Mouse (Mus musculus) liver, embryonic 16.5 days (tissue): ENCODE data around the gene Ankrd13c. TPM values are rescaled to one million over a fixed set of nuclear protein-coding genes. Genes with fewer than 3 reads are reported as not detected.

Source experiments
- ATAC-seq: fragments of 200-750 bp; cut with Nextera tagmentation; 2 replicates; pipeline ENCODE4 v1.8.0; 2017; ENCODE audit warnings: low read depth, mild to moderate bottlenecking, moderate number of reproducible peaks, moderate library complexity
- H3K27ac ChIP-seq: fragments of 300-500 bp; sonication (generic); 2 replicates; pipeline ENCODE4 v1.5.1; 2014; ENCODE audit warnings: mild to moderate bottlenecking, low read length
- H3K27me3 ChIP-seq: fragments of 300-500 bp; sonication (generic); 2 replicates; pipeline ENCODE4 v1.6.1; 2014; ENCODE audit warnings: low read depth, low read length, mixed read lengths; ENCODE audit not compliant: control insufficient read depth, insufficient read depth
- H3K36me3 ChIP-seq: fragments of 300-500 bp; sonication (generic); 2 replicates; pipeline ENCODE4 v1.6.1; 2014; ENCODE audit warnings: mild to moderate bottlenecking; ENCODE audit not compliant: control insufficient read depth, insufficient read depth
- H3K4me1 ChIP-seq: fragments of 300-500 bp; sonication (generic); 2 replicates; pipeline ENCODE4 v1.6.1; 2014; ENCODE audit warnings: low read depth, low read length, mixed read lengths; ENCODE audit not compliant: control insufficient read depth
- H3K4me2 ChIP-seq: fragments of 300-500 bp; sonication (generic); 2 replicates; pipeline ENCODE4 v1.6.1; 2014; ENCODE audit warnings: low read depth, low read length, mixed read lengths
- H3K4me3 ChIP-seq: fragments of 300-500 bp; sonication (generic); 2 replicates; pipeline ENCODE4 v1.5.1; 2014; ENCODE audit warnings: low read depth, mild to moderate bottlenecking, low read length
- H3K9ac ChIP-seq: fragments of 300-500 bp; sonication (generic); 2 replicates; pipeline ENCODE4 v1.6.1; 2014; ENCODE audit warnings: low read depth, low read length
- H3K9me3 ChIP-seq: fragments of 300-500 bp; sonication (generic); replicated peaks from 2 replicates; pipeline ENCODE4 v1.6.1; 2016; ENCODE audit warnings: low read length; ENCODE audit not compliant: control insufficient read depth
- WGBS: fragments of 180-500 bp; shearing (Covaris S2); extraction: QIAGEN DNeasy Blood & Tissue Kit; methylation state at CpG from one replicate; pipeline ENCODE4 v1.1.7; 2014; ENCODE audit not compliant: insufficient replicate concordance; 5-methylcytosine and 5-hydroxymethylcytosine counted together
- polyA plus RNA-seq: library from polyadenylated mRNA; unstranded; fragments of >200 nt; fragmentation: Nextera tagmentation; extraction: Ambion mirVana; gene quantifications from 2 replicates; pipeline ENCODE4 v1.2.1, GENCODE M21; 2015

Ankrd13c gene
- 8.7 and 9.8 TPM in 2 replicates for polyA plus RNA-seq

- Histone ChIP-seq H3K4me2 (peak within 1 kb of the TSS; percentile 83), H3K4me1 (peaks cover 8% of the 10 kb centered on the region), H3K36me3 (no peaks in the 10 kb centered on the region), H3K9ac (peak within 1 kb of the TSS; percentile 96), H3K27ac (peak within 1 kb of the TSS; percentile 94), H3K27me3 (no peaks in the 10 kb centered on the region), H3K4me3 (peak within 1 kb of the TSS; percentile 99), H3K9me3 (no peaks in the 10 kb centered on the region)
- 1% methylated on average over 45 of the region's 45 CpGs for WGBS
- peak; percentile 92 for ATAC-seq
Measured at GRCm38 (mm10) chr3:157946843-157947358, at the start of gene Ankrd13c. Ankrd13c (plus strand) TSS chr3:157947239.

GRCm38 (mm10) chr3:157897645-157898044 is 49.4 kb upstream of the Ankrd13c start:
- H3K4me2 ChIP-seq: no peak overlapping the region
- H3K9ac ChIP-seq: no peak overlapping the region
- H3K36me3 ChIP-seq: no peaks in the 10 kb centered on the region; the same call in 1 of the 2 replicates
- H3K4me3 ChIP-seq: no peak overlapping the region
- H3K27ac ChIP-seq: no peak overlapping the region
- 60% methylated on average over 3 of the region's 3 CpGs for WGBS
- no peak for ATAC-seq
- no peaks in the 10 kb centered on the region for H3K27me3 ChIP-seq
- no peaks in the 10 kb centered on the region for H3K4me1 ChIP-seq
- no peaks in the 10 kb centered on the region for H3K9me3 ChIP-seq

- Histone ChIP-seq H3K27ac (no peak overlapping the region), H3K4me3 (no peak overlapping the region), H3K4me1 (no peaks in the 10 kb centered on the region), H3K9me3 (no peaks in the 10 kb centered on the region), H3K27me3 (no peaks in the 10 kb centered on the region), H3K9ac (no peak overlapping the region), H3K4me2 (no peak overlapping the region), H3K36me3 (peaks cover 3% of the 10 kb centered on the region; the same call in 1 of the 2 replicates)
- 68% methylated on average over 1 of the region's 1 CpGs for WGBS
- ATAC-seq: no peak
Measured at GRCm38 (mm10) chr3:157899986-157900385, 47.1 kb upstream of the Ankrd13c start.

DNA sequence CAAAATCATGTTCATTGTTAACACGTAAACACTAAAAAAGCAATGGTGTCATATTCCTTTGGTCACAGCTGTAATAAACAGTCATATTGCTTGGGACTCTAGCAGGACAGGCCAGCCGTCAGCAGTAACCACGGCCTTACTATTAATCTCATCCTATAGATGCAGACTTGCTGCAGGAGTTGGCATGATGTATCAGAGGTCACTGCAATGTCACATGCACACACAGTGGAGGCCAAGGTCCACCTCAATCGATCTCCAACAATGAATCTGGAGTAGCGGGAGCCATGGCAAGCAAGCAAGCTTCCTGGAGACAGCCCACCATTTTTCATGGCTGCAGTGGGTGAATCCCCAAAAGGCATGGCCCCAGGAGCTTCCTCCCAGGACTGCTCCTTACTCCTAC is 45.3 kb upstream of the Ankrd13c start:
- no peak overlapping the region for H3K4me3 ChIP-seq
- H3K36me3 ChIP-seq: peaks cover 8% of the 10 kb centered on the region
- no peaks in the 10 kb centered on the region for H3K27me3 ChIP-seq
- H3K9ac ChIP-seq: no peak overlapping the region
- no peaks in the 10 kb centered on the region for H3K4me1 ChIP-seq
- no peak; the same call in 1 of the 2 replicates for ATAC-seq
- H3K27ac ChIP-seq: no peak overlapping the region
- no peak overlapping the region for H3K4me2 ChIP-seq
- no peaks in the 10 kb centered on the region for H3K9me3 ChIP-seq
- WGBS: 66% methylated on average over 5 of the region's 5 CpGs

GRCm38 (mm10) chr3:157908166-157908565 is 38.9 kb upstream of the Ankrd13c start:
- 53% methylated on average over 3 of the region's 3 CpGs for WGBS
- H3K27me3 ChIP-seq: no peaks in the 10 kb centered on the region

DNA sequence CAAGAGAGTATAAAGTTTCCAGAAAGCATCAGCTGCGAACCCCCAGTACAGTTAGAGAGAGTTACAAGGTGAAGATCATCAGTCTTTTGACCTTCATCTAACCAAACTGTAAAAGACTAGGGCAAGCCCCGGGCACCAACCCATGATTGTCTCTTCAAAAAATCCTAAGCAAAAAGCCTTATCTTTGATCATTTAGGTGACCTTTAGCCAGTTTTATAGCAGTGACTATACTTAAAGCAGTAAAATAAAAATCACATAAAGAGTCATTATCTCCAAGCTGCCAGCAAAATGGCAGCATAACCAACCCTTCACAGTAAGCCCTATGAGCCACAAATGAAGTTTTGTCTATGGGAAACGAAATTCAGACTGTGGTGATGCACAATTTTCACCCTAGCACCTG is 36.8 kb upstream of the Ankrd13c start:
- no peaks in the 10 kb centered on the region for H3K9me3 ChIP-seq
- no peaks in the 10 kb centered on the region for H3K27me3 ChIP-seq
- H3K4me2 ChIP-seq: no peak overlapping the region
- H3K4me3 ChIP-seq: no peak overlapping the region
- no peak overlapping the region for H3K9ac ChIP-seq
- 48% methylated on average over 3 of the region's 3 CpGs for whole genome bisulfite sequencing
- peaks cover 5% of the 10 kb centered on the region for H3K36me3 ChIP-seq
- no peak for ATAC-seq
- H3K27ac ChIP-seq: no peak overlapping the region
- H3K4me1 ChIP-seq: no peaks in the 10 kb centered on the region

More at GRCm38 (mm10) chr3:157908166-157908565, 38.9 kb upstream of the Ankrd13c start:
- H3K36me3 ChIP-seq: peaks cover 8% of the 10 kb centered on the region
- H3K9ac ChIP-seq: no peak overlapping the region
- no peak overlapping the region for H3K4me2 ChIP-seq
- H3K9me3 ChIP-seq: no peaks in the 10 kb centered on the region
- ATAC-seq: no peak
- no peak overlapping the region for H3K4me3 ChIP-seq
- no peak overlapping the region for H3K27ac ChIP-seq
- H3K4me1 ChIP-seq: no peaks in the 10 kb centered on the region

- Histone ChIP-seq H3K27me3 (no peaks in the 10 kb centered on the region), H3K9me3 (no peaks in the 10 kb centered on the region), H3K4me2 (no peak overlapping the region), H3K4me3 (no peak overlapping the region), H3K4me1 (no peaks in the 10 kb centered on the region), H3K9ac (no peak overlapping the region), H3K27ac (no peak overlapping the region), H3K36me3 (no peaks in the 10 kb centered on the region; the same call in 1 of the 2 replicates)
- no peak for ATAC-seq
- WGBS: 70% methylated on average over 2 of the region's 2 CpGs
Measured at GRCm38 (mm10) chr3:157912155-157912554, 34.9 kb upstream of the Ankrd13c start.

DNA sequence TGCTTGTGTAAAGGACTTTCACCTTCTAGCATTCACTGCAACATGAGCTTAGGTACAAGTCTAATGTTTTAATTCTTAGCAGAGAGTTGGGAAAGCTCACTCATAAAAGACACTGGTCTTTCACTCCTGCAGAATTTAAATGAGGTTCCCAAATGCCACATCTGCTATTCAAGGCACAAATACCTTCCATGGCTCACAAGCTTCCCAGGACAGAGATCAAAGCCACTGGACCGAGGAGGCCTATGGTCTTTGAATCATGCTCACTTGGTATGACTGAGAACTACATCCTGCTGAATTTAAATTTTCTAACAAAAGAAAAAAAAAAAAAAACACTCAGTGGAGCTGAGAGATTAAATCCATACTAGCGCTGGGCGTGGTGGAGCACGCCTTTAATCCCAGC is 30.7 kb upstream of the Ankrd13c start:
- no peaks in the 10 kb centered on the region for H3K27me3 ChIP-seq
- H3K9ac ChIP-seq: no peak overlapping the region
- no peaks in the 10 kb centered on the region for H3K36me3 ChIP-seq
- WGBS: 62% methylated on average over 4 of the region's 4 CpGs
- no peak overlapping the region for H3K4me2 ChIP-seq
- H3K4me1 ChIP-seq: no peaks in the 10 kb centered on the region
- ATAC-seq: no peak
- H3K4me3 ChIP-seq: no peak overlapping the region
- H3K27ac ChIP-seq: no peak overlapping the region
- no peaks in the 10 kb centered on the region for H3K9me3 ChIP-seq

GRCm38 (mm10) chr3:157921376-157921775 is 25.7 kb upstream of the Ankrd13c start:
- Histone ChIP-seq H3K9me3 (no peaks in the 10 kb centered on the region), H3K4me3 (no peak overlapping the region), H3K27ac (no peak overlapping the region), H3K4me1 (peaks cover 5% of the 10 kb centered on the region; the same call in 1 of the 2 replicates), H3K36me3 (no peaks in the 10 kb centered on the region), H3K27me3 (no peaks in the 10 kb centered on the region), H3K9ac (no peak overlapping the region), H3K4me2 (no peak overlapping the region)
- WGBS: 57% methylated on average over 2 of the region's 2 CpGs
- ATAC-seq: no peak
